Mouse (Mus musculus): Measurements from ENCODE around the gene Il34.

Il34 gene

GRCm38 (mm10) chr8:110810481-110811065 is 4.8 kb upstream of the Il34 start:
- no peak for DNase-seq

GRCm38 (mm10) chr8:110809831-110810230 is 4.1 kb upstream of the Il34 start:
- peak in 1 of 2 experiments; percentile 52 for DNase-seq

GRCm38 (mm10) chr8:110808495-110809472 is 3.1 kb upstream of the Il34 start:
- DNase-seq: peak; percentile 51 to 61

GRCm38 (mm10) chr8:110806146-110806545 is 422 bp upstream of the Il34 start:
- DNase-seq: no peak

- DNase-seq: peak in 1 of 2 experiments; percentile 39
These were observed 754 bp downstream of the Il34 start for GRCm38 (mm10) chr8:110804825-110805514.

- DNase-seq: no peak
These were observed 1.9 kb downstream of the Il34 start for GRCm38 (mm10) chr8:110803856-110804255.

- DNase-seq: no peak
These were observed 2.7 kb downstream of the Il34 start for GRCm38 (mm10) chr8:110802988-110803387.

GRCm38 (mm10) chr8:110797086-110797485 is 8.6 kb downstream of the Il34 start:
- peak in 1 of 2 experiments; percentile 28 for DNase-seq

- DNase-seq: peak in 1 of 2 experiments; percentile 39
These were observed 11.3 kb downstream of the Il34 start for GRCm38 (mm10) chr8:110794363-110794965.

GRCm38 (mm10) chr8:110793936-110794335 is 11.8 kb downstream of the Il34 start:
- DNase-seq: peak in 1 of 2 experiments; percentile 45

- DNase-seq: peak in 1 of 2 experiments; percentile 47
These were observed 12.2 kb downstream of the Il34 start for GRCm38 (mm10) chr8:110793511-110793910.

- peak; percentile 82 to 93 for DNase-seq
These were observed 13.0 kb downstream of the Il34 start for GRCm38 (mm10) chr8:110792574-110793200.

GRCm38 (mm10) chr8:110791164-110791563 is 14.6 kb downstream of the Il34 start:
- peak in 1 of 2 experiments; percentile 43 for DNase-seq

GRCm38 (mm10) chr8:110790270-110790669 is 15.5 kb downstream of the Il34 start:
- DNase-seq: no peak

GRCm38 (mm10) chr8:110789571-110789970 is 16.2 kb downstream of the Il34 start:
- peak in 1 of 2 experiments; percentile 42 for DNase-seq

GRCm38 (mm10) chr8:110788981-110789380 is 16.7 kb downstream of the Il34 start:
- DNase-seq: no peak

- peak in 1 of 2 experiments; percentile 48 for DNase-seq
These were observed 18.2 kb downstream of the Il34 start for GRCm38 (mm10) chr8:110787411-110787954.

- DNase-seq: peak; percentile 62 to 80
These were observed 18.8 kb downstream of the Il34 start for GRCm38 (mm10) chr8:110786934-110787333.

GRCm38 (mm10) chr8:110786501-110786900 is 19.2 kb downstream of the Il34 start:
- peak in 1 of 2 experiments; percentile 36 for DNase-seq

- no peak for DNase-seq
These were observed 20.4 kb downstream of the Il34 start for GRCm38 (mm10) chr8:110785366-110785765.

GRCm38 (mm10) chr8:110779924-110780718 is 25.6 kb downstream of the Il34 start:
- DNase-seq: no peak

Measured in kidney, postnatal 25 days (tissue).